Mouse (Mus musculus) embryonic facial prominence, embryonic 14.5 days (tissue): ENCODE data around the gene Mrpl4. TPM values are rescaled to one million over a fixed set of nuclear protein-coding genes. Genes with fewer than 3 reads are reported as not detected.

Experiments
- ATAC-seq: fragments of 200-750 bp; cut with Nextera tagmentation; 2 replicates; pipeline ENCODE4 v1.8.0; 2017; ENCODE audit warnings: low read depth, moderate number of reproducible peaks, moderate TSS enrichment
- DNase-seq: peaks from one replicate; pipeline ENCODE4 v3.0.0-alpha.2; 2015; ENCODE audit warnings: low spot score
- H3K27ac ChIP-seq: fragments of 300-500 bp; sonication (generic); replicated peaks from 2 replicates; pipeline ENCODE4 v1.5.1; 2014; ENCODE audit warnings: low read depth, mild to moderate bottlenecking, low read length, moderate library complexity
- H3K27me3 ChIP-seq: fragments of 300-500 bp; sonication (generic); replicated peaks from 2 replicates; pipeline ENCODE4 v1.6.1; 2014; ENCODE audit warnings: low read length; ENCODE audit not compliant: control insufficient read depth, insufficient read depth
- H3K36me3 ChIP-seq: fragments of 300-500 bp; sonication (generic); 2 replicates; pipeline ENCODE4 v1.6.1; 2014; ENCODE audit warnings: low read length, mixed read lengths; ENCODE audit not compliant: control insufficient read depth, insufficient read depth
- H3K4me1 ChIP-seq: fragments of 300-500 bp; sonication (generic); 2 replicates; pipeline ENCODE4 v1.6.1; 2014; ENCODE audit warnings: antibody characterized with exemption, low read length; ENCODE audit not compliant: control insufficient read depth, insufficient read depth
- H3K4me2 ChIP-seq: fragments of 300-500 bp; sonication (generic); 2 replicates; pipeline ENCODE4 v1.6.1; 2014; ENCODE audit warnings: low read depth, mild to moderate bottlenecking, low read length, moderate library complexity, mixed read lengths
- H3K4me3 ChIP-seq: fragments of 300-500 bp; sonication (generic); 2 replicates; pipeline ENCODE4 v1.5.1; 2014; ENCODE audit warnings: low read depth, mild to moderate bottlenecking, low read length
- H3K9ac ChIP-seq: fragments of 300-500 bp; sonication (generic); 2 replicates; pipeline ENCODE4 v1.6.1; 2014; ENCODE audit warnings: low read depth, mild to moderate bottlenecking, low read length, moderate library complexity, mixed read lengths
- H3K9me3 ChIP-seq: fragments of 300-500 bp; sonication (generic); 2 replicates; pipeline ENCODE4 v1.6.1; 2016; ENCODE audit warnings: low read length; ENCODE audit not compliant: control insufficient read depth
- WGBS: fragments of 180-500 bp; shearing (Covaris S2); extraction: QIAGEN DNeasy Blood & Tissue Kit; methylation state at CpG from one replicate; pipeline ENCODE4 v1.1.7; 2014; 5-methylcytosine and 5-hydroxymethylcytosine counted together
- polyA plus RNA-seq: library from polyadenylated mRNA; unstranded; fragments of >200 nt; fragmentation: Nextera tagmentation; extraction: Ambion mirVana; gene quantifications from 2 replicates; pipeline ENCODE4 v1.2.1, GENCODE M21; 2014

Mrpl4 gene
- polyA plus RNA-seq, 1 experiment from 2014 or later: 110 TPM

DNA sequence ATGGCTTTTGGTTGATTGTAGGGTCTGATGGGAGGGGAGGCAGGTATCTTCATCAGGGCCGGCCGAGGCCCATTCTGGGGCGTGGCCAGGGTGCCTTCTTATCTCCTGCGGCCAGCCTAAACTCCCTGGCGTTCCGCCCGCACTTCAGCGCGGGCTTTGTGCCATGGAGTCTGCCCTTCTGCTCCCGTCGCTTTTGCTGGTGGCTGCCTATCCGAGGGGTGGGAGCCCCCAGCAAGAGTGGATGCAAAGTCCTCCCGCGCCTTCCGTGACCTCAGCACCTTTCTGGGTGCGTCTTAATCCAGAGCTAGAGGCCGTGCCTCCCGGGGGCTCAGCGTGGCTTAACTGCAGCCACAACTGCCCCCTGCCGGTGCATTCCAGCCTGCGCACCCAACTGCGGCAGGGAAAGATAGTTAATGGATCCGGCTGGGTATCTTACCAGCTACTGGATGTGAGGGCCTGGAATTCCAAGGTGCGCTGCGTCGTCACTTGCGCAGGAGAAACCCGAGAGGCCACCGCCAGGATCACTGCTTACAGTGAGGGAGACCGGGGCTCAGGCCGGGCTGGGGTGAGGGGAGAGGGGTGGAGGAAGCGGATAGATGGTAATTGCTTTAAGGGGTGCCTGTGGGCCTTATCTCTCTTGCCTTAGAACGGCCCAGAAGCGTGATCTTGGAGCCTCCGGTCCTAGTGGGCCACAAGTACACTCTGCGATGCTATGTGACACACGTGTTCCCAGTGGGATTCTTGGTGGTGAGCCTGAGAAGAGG lies 26.9 kb downstream of the Mrpl4 start, which contains the start of gene Icam4:
TSS of gene Icam4 (plus strand) at position 83 of the 764 bp plus-strand sequence.
- WGBS: 2% methylated on average over 37 of the region's 37 CpGs
- peak within 1 kb of the TSS; percentile 52 for H3K4me3 ChIP-seq
- H3K4me2 ChIP-seq: peak within 1 kb of the TSS; percentile 73
- H3K9ac ChIP-seq: peak within 1 kb of the TSS; percentile 40; the same call in 1 of the 2 replicates
- no peak within 1 kb of the TSS for H3K27ac ChIP-seq
- H3K4me1 ChIP-seq: peaks cover 33% of the 10 kb centered on the region
- no peaks in the 10 kb centered on the region for H3K9me3 ChIP-seq
- peak; percentile 76 for DNase-seq
- H3K27me3 ChIP-seq: peaks cover 54% of the 10 kb centered on the region
- no peaks in the 10 kb centered on the region for H3K36me3 ChIP-seq
- ATAC-seq: no peak

DNA sequence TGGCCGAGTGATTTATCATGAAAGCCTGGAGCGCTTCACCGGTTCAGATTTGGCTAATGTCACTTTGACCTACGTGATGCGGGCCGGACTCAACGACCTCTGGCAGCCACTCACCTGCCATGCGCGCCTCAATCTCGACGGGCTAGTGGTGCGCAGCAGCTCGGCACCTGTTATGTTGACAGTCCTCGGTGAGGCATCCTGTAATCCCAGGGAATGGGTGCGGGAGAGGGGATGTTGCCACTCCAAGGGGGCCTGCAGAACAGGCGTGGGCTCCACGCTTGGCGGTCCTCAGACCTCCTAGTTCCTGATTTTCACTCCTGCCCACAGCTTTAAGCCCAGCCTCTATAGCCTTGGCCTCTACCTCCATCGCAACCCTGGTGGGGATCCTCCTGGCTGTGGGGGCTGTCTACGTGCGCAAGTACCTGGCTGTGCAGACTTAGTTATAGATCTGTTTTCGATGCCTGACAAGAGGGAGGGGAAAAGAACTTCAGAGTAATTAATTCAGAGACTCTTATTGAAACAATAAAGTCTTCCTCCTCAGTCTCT lies 27.6 kb downstream of the Mrpl4 start:
- Histone ChIP-seq H3K4me3 (peak overlapping the region; percentile 52), H3K4me2 (peak overlapping the region; percentile 73), H3K36me3 (no peaks in the 10 kb centered on the region), H3K27ac (no peak overlapping the region), H3K27me3 (peaks cover 61% of the 10 kb centered on the region), H3K4me1 (peaks cover 33% of the 10 kb centered on the region), H3K9ac (no peak overlapping the region), H3K9me3 (no peaks in the 10 kb centered on the region)
- no peak for DNase-seq
- ATAC-seq: no peak
- WGBS: 34% methylated on average over 21 of the region's 22 CpGs

DNA sequence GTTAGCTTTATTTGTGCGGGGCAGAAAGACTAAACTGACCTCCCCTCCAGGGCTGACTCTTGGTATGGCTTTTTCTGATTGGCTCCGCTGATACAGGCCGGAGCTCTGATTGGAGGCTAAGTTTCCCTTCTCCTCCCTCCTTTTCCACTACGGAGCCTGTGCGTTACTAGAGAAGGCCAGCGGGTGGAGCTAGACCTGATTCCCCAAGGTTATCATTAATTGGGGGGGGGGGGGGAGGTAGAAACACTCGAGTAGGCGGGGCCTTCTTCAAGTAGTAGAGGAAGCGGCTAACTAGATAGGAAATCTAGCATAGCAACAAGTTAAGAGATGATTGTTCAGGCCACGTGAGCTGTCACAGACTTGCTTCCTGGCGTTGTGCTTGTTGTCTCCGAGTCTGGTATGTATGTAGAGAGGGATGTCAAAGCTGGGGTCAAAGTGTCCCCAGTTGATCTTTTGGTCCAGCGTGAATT lies 28.3 kb downstream of the Mrpl4 start:
- 0% methylated on average over 13 of the region's 13 CpGs for WGBS
- Histone ChIP-seq H3K4me2 (peak overlapping the region; percentile 73), H3K27me3 (peaks cover 68% of the 10 kb centered on the region), H3K27ac (no peak overlapping the region), H3K4me3 (peak overlapping the region; percentile 52), H3K4me1 (peaks cover 33% of the 10 kb centered on the region), H3K9ac (no peak overlapping the region), H3K9me3 (no peaks in the 10 kb centered on the region), H3K36me3 (no peaks in the 10 kb centered on the region)
- peak; percentile 93 for DNase-seq
- ATAC-seq: peak; percentile 74

DNA sequence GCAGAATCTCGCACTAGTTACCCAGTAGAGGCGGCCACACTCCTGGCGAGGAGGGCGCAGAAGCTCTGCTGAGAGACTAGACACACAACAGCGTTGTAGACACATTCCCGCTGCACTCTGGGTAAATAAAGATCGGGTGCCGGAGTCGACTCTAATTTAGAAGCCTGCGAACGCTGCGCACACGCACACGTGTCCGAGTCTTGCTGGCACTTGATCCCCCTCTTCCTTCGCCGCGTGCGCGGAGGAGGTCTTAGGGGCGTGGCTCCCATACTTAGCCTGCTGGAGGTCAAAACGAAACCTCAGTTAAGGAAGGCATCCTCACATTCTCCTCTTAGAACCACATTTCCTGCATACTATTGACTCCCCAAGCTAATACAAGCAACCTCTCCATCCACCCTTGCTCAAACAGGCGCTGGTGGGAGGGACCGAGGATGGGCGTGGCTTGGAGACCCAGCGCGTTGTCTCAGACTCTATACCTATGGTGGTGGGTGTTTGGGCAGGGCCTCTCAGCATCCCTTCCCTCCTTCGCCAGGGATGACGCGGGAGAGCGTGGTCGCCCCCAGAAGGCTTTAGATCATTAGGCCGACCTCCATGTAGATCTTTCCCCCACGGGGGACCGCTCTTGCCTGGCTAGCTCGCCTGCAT lies 28.8 kb downstream of the Mrpl4 start:
- WGBS: under 1% methylated on average over 24 of the region's 36 CpGs
- peak; percentile 73 for DNase-seq
- H3K36me3 ChIP-seq: no peaks in the 10 kb centered on the region
- ATAC-seq: peak; percentile 47
- H3K27ac ChIP-seq: no peak overlapping the region
- peak overlapping the region; percentile 45 for H3K9ac ChIP-seq
- peak overlapping the region; percentile 73 for H3K4me2 ChIP-seq
- H3K4me1 ChIP-seq: peaks cover 33% of the 10 kb centered on the region
- no peaks in the 10 kb centered on the region for H3K9me3 ChIP-seq
- H3K4me3 ChIP-seq: peak overlapping the region; percentile 52
- peaks cover 73% of the 10 kb centered on the region for H3K27me3 ChIP-seq

DNA sequence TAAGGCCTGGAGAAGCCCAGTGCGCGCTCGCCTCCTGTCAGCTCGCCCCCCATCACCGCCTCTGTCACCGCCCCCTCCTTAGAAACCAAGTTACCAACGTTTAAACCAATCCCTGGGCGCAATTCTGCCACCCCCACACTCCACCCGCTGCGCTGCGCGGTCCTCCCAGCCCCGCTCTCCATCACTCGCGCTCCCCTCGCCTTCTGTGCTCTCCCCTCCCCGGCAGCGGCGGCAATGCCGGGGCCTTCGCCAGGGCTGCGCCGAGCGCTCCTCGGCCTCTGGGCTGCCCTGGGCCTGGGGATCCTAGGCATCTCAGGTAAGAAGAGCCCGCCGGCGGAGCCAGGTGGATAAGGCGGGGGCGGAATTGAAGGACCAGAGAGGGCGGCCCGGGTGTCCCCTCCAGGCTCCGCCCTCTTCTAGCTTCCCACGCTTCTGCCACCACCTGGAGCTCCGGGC lies 29.4 kb downstream of the Mrpl4 start, which contains the start of gene Icam5:
TSS of gene Icam5 (plus strand) at position 178 of the 456 bp plus-strand sequence.
- DNase-seq (no peak), ATAC-seq (no peak)
- H3K4me3 ChIP-seq: peak within 1 kb of the TSS; percentile 52
- H3K4me1 ChIP-seq: peaks cover 38% of the 10 kb centered on the region
- no peaks in the 10 kb centered on the region for H3K9me3 ChIP-seq
- WGBS: under 1% methylated on average over 28 of the region's 35 CpGs
- H3K27me3 ChIP-seq: peaks cover 79% of the 10 kb centered on the region
- H3K27ac ChIP-seq: no peak within 1 kb of the TSS
- no peaks in the 10 kb centered on the region for H3K36me3 ChIP-seq
- peak within 1 kb of the TSS; percentile 73 for H3K4me2 ChIP-seq
- peak within 1 kb of the TSS; percentile 53 for H3K9ac ChIP-seq

DNA sequence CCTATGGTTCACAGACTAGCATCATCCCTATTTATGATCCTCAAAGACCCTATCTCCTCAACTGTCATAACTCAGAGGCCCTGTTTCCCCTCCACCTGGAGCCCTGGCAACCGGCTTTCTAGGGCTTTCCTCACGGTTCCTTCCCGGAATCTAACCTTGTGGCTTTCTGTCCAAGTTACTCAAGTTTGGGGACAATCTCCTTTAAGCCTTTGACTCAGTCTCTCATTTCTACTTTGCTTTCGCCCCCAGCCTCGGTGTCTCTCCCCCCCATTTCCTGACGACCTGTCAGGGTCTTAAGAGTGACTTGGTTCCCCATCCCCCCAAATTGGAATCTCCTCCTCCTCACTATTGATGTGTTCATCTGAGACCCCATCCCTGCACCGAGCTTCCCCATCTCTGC lies 30.0 kb downstream of the Mrpl4 start:
- WGBS: 1% methylated on average over 7 of the region's 7 CpGs
- Histone ChIP-seq H3K4me3 (peak overlapping the region; percentile 52), H3K9me3 (no peaks in the 10 kb centered on the region), H3K4me2 (peak overlapping the region; percentile 73), H3K4me1 (peaks cover 42% of the 10 kb centered on the region), H3K9ac (0 out of 2 replicates have a peak overlapping the region, but pooled peaks have one; percentile 45), H3K36me3 (no peaks in the 10 kb centered on the region), H3K27me3 (peaks cover 85% of the 10 kb centered on the region), H3K27ac (no peak overlapping the region)
- ATAC-seq: no peak
- no peak for DNase-seq

DNA sequence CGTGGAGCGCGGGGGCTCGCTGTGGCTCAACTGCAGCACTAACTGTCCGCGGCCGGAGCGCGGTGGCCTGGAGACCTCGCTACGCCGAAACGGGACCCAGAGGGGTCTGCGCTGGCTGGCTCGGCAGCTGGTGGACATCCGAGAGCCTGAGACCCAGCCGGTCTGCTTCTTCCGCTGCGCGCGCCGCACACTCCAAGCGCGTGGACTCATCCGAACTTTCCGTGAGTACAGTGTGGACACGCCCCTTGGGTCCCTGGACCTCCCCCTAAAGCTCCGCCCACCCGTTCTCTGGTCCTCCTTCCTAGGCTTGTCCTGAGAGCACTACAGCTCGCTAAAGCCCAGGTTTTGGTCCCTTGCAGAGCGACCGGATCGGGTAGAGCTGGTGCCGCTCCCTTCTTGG lies 30.6 kb downstream of the Mrpl4 start:
- H3K4me2 ChIP-seq: peak overlapping the region; percentile 73
- H3K27me3 ChIP-seq: peaks cover 87% of the 10 kb centered on the region
- peak; percentile 78 for ATAC-seq
- no peaks in the 10 kb centered on the region for H3K36me3 ChIP-seq
- peaks cover 47% of the 10 kb centered on the region for H3K4me1 ChIP-seq
- 2% methylated on average over 26 of the region's 34 CpGs for WGBS
- H3K9ac ChIP-seq: peak overlapping the region; percentile 53
- peak overlapping the region; percentile 52 for H3K4me3 ChIP-seq
- DNase-seq: peak; percentile 93
- no peaks in the 10 kb centered on the region for H3K9me3 ChIP-seq
- no peak overlapping the region for H3K27ac ChIP-seq

DNA sequence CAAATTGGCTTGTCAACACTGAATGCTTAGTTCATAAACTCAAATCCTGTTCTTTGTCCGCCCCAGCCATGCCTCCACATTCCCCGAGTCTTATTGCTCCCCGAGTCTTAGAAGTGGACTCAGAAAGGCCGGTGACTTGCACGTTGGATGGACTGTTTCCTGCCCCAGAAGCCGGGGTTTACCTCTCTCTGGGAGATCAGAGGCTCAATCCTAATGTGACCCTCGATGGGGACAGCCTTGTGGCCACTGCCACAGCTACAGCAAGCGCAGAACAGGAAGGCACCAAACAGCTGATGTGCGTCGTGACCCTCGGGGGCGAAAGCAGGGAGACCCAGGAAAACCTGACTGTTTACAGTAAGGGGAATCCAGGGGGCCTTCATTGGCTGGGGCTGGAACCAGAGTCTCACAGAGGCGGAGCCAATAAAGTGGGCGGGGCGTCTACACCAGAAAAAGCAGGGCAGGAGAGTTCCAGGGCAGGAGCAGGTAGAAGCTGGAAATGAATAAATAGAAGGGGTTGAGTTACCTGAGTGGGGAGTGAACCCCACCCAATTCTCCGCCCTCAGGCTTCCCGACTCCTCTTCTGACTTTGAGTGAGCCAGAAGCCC lies 32.0 kb downstream of the Mrpl4 start:
- Histone ChIP-seq H3K36me3 (no peaks in the 10 kb centered on the region), H3K4me1 (peaks cover 42% of the 10 kb centered on the region), H3K27me3 (peaks cover 87% of the 10 kb centered on the region), H3K4me2 (no peak overlapping the region), H3K4me3 (no peak overlapping the region), H3K27ac (no peak overlapping the region), H3K9me3 (peaks cover 5% of the 10 kb centered on the region; the same call in 1 of the 2 replicates), H3K9ac (no peak overlapping the region)
- ATAC-seq: no peak
- WGBS: 2% methylated on average over 17 of the region's 17 CpGs
- DNase-seq: no peak
